Mouse (Mus musculus) gastrocnemius, adult 8-10 months (tissue): ENCODE measurements around the gene Rnf141. TPM values are rescaled to one million over a fixed set of nuclear protein-coding genes. Genes with fewer than 3 reads are reported as not detected.
A peak's percentile ranks its signal among the peaks of the same experiment; 100 is the strongest.

Experiments used
- DNase-seq, 2 experiments: peaks; one replicate each; pipeline ENCODE4 v3.0.0; 2022; ENCODE audit warnings: low spot score in 2 of 2
- total RNA-seq, 4 experiments: library from RNA; stranded (reverse); gene quantifications; 2 replicates each; pipeline ENCODE4 v1.2.4; 2022

Gene Rnf141
- total RNA-seq, 4 experiments from 2014 or later = 19.8 to 25.9 (median 23.2) TPM

- no peak for DNase-seq
Observed at GRCm38 (mm10) chr7:110797722-110798409, 46.4 kb downstream of the Rnf141 start.

DNA sequence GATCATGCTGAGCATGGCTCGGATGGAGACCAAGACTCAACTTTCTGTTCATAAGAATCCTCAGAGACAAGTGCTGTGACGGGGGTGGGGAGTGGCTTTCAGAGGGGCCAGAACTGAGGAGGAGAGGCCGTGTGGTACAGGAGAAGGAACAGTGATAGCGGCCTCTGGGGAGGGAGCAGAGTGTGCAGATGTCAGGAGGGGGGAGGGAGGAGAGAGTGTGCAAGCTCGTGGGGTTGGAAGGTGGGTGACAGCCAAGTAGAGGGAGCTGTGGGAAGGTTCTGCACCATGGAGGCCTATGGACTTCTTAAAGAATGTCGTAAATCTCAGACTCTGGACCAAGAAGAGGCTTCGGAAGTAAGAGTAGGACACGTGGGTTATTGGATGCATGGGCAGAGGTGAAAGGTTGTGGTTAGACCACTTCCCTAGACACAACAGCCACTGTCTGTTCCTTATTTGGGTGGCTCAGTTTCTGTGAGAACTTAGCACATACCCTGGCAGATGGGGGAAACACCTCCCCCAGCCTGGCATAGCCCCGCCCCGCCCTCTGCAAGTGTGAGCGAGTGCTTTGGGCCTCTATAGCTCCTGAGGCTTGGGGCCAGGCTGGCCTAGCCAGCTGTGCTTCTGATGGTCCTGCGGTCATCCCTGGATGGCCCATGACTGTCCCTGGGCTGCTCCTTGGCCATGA, 47.7 kb downstream of the Rnf141 start:
- no peak for DNase-seq

- no peak for DNase-seq
Observed at GRCm38 (mm10) chr7:110794722-110795121, 49.5 kb downstream of the Rnf141 start.

DNA sequence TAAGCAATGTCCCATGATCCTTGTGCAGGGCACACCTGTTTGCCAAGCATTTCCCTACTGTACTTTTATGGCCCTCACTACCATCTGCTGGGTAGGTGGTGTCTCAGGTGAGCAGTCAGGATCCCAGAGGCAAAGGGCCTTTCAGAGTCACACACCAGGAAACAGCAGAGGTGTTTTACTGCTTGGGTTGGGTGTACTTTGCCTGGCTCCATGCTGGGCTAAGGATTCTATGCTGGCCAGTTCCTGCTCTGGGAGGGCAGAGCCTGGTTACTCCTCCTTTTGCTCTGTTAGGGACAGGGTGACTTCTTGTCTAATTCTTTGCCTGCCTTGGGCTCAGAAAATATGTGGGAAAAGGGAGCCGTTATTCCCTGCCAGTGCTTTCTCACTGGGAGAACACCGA, 51.4 kb downstream of the Rnf141 start:
- DNase-seq = no peak

- no peak for DNase-seq
Observed at GRCm38 (mm10) chr7:110792201-110792600, 52.1 kb downstream of the Rnf141 start.

DNA sequence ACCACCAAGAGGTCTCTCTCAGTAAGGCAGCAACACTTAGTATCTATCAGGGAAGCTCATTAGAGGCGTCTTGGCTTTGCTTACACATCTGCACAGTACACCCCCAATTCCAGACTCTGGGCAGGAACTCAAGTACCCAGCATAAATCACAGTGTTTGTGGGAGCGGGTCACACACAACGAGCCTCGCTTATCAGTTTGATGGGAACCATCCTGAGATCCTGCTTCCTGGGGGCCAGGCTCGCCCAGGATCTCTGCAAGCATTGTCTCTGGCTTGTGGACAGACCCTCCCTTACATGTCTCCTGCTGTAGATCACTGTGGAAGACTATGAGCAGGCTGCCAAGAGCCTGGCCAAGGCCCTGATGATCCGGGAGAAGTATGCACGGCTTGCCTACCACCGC, 53.4 kb downstream of the Rnf141 start:
- no peak for DNase-seq

- DNase-seq = no peak
Observed at GRCm38 (mm10) chr7:110787310-110787709, 56.9 kb downstream of the Rnf141 start.

GRCm38 (mm10) chr7:110785741-110786146, 58.5 kb downstream of the Rnf141 start:
- DNase-seq = no peak

DNA sequence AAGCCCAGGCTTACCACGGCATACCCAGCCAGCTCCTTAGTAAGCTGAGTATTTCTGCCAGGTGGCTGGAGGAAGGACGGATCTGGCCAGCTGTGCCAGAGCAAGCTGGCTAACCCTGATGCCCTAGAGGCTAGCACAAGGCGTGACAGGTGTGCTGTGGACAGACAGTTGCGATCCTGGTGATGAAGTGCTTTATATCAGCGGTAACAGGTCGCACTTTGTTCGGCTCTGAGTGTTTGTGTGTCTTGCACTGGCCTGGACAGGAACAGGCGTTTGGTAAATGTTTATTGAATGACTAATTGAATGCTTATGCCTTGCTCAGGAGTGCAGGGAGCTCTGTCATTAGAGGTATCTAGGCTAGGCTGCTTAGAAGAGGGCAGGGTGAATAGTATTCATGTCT, 59.3 kb downstream of the Rnf141 start:
- peak in 1 of 2 experiments; percentile 51 for DNase-seq

- DNase-seq = peak in 1 of 2 experiments; percentile 38
Observed at GRCm38 (mm10) chr7:110782845-110783478, 61.3 kb downstream of the Rnf141 start.

DNA sequence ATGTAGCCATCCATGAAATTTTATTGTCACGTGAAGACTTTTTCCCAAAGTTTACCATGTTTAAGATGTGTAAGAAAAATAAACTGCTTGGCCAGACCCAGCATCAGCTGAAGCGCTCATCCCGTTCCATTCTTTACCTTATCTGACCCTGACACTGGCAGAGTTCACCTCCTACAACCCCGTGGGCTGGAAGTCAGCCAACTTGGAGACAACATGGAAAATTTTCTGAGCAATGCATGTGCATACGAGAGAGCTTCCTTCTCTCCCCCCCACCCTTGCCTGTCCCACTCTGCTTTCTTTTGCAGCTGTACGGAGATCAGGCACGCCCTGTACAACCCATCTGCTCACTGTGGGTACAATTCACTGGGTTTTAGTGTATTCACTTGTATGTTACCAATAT, 62.1 kb downstream of the Rnf141 start:
- no peak for DNase-seq

DNA sequence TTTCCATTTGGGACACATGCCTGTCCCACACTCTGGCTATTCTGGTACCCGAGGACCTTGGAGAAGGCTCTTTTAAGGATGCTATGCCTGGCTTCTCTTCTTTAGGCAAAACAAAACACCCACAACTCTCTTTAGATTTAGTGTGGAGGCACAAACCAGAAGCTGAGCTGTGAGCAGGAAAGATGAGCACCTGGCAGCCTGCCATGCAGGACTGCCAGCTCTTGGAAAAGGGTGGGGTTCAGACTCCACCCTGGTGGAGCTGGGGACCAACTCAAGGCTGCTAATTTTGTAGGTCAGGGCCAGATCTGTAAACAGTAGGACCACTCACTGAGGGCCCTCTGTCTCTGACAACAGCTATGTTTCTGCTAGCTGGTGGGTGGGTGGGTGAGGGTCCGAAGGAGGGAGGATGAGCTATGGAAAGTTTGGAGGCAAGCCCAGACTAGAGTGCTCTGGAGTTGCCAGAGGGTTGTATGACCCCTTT, 63.0 kb downstream of the Rnf141 start:
- DNase-seq = no peak

DNA sequence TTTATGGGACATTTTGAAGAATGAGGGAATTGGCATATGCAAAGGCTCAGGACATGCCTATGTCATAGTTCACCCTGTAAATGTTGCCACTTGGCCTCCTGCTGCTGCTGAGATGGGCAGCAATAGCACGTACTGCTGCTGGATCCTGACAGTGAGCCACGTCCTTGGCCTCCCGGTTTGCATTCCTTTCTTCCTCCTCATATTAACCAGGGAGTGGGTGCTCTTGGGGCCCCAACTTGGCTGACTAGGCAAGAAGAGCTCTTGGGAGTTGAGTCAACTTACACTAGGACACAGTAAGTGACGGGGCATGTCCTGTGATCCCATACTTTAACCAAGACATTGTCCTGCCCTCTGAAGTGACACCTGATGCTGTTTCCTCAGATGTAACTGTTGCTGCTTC, 63.7 kb downstream of the Rnf141 start:
- no peak for DNase-seq

- DNase-seq = no peak
Observed at GRCm38 (mm10) chr7:110779605-110780111, 64.6 kb downstream of the Rnf141 start.

DNA sequence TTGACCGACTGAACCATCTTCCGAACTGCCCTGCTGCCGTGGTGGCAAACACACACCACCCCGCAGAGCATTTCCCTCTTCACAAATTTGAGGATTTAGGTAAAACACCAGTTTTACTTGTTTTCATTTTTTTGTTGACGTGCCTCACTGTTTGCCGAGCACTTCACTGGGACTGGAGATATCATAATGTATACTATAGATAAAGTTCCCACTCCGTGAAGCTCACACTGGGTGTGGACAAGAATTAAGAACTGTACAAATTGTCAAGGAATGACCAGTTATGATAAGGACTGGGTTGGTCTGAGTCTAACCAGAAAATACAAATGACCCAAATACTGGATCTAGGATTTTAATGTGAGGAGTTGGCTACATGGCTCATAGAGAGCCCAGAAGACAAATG, 65.3 kb downstream of the Rnf141 start:
- DNase-seq = no peak

GRCm38 (mm10) chr7:110777146-110778001, 66.9 kb downstream of the Rnf141 start:
- DNase-seq = no peak

- DNase-seq = no peak
Observed at GRCm38 (mm10) chr7:110774674-110775073, 69.6 kb downstream of the Rnf141 start.

DNA sequence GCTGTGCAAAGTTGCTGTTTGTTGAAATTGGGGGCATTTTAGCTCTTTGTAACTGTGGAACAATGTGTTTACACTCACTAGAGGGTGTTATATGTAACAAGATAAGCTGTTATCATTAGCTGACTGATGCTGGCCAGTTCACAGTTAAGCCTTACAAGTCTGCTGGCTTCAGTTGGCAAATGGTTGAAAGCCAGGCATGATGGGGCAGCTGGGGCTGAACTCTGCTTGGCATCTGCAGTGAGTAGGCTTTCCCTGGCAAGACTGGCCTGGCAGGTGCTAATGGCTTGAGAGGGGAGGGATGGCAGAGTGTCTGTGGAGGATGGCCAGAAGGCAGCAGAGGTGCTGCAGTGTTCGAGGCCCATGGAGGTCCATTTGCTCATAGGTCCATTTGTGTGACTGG, 70.2 kb downstream of the Rnf141 start:
- DNase-seq = peak; percentile 56 to 78

- DNase-seq = peak; percentile 60 to 66
Observed at GRCm38 (mm10) chr7:110773204-110774002, 70.9 kb downstream of the Rnf141 start.

DNA sequence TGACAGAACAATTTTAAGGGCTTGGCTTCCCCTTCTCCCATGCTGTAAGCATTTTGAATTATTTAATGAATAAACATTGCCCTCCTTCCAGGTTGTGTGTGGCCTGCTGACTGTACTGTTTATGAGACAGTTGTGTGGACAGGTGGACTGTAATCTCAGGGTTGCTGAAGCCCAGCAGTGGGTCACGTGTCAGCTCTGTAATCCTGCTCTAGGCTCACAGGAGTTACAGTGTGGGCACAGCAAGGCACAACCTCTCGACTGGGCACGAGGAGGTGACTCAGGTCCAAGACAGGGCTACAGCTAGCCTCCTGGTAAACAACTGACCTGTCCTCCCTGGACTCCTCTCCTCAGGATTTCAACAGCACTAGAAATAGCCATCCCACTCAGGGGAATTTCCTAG, 71.9 kb downstream of the Rnf141 start:
- no peak for DNase-seq
